Mouse (Mus musculus) ES-Bruce4 (cell line): ENCODE measurements around the gene Morc3.

ENCODE experiments used
- CTCF ChIP-seq: IDR thresholded peaks from one replicate; pipeline ENCODE4 v1.8.1; 2011; ENCODE audit warnings: low read depth, low read length
- EP300 ChIP-seq: IDR thresholded peaks from 2 replicates; pipeline ENCODE4 v1.6.1; 2011; ENCODE audit warnings: low read depth, low read length; ENCODE audit not compliant: insufficient read depth
- POLR2A ChIP-seq: IDR thresholded peaks from one replicate; pipeline ENCODE4 v1.8.1; 2011; ENCODE audit warnings: low read length; ENCODE audit not compliant: insufficient read depth

DNA sequence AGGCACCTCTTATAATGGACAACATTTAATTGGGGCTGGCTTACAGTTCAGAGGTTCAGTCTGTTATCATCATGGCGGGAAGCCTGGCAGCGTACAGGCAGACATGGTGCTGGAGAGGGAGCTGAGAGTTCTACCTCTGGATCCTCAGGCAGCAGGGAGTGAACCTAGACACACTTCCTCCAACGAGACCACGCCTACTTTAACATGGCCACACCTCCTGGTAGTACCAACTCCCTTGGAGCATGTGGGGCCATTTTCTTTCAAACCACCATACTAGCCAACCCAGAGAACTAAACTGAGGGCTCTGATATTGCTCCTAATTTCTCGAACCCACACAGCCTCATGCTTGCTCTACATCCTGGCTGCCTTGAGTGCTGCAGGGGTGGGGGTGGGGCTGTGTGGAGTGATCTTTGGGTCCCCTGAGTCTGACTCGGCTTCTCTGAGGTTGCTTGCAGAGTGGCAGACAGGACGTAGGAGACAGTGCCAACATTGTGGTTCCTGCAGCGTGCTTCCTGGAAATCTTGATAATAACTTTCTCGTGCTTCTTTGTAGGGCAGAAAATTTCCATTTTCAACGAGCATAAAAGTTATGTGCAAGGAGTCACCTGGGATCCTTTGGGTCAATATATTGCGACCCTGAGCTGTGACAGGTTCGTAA is 59.2 kb downstream of the Morc3 start:
- TF ChIP-seq CTCF (no peak), EP300 (no peak), POLR2A (no peak)
